Mouse (Mus musculus) forebrain, embryonic 13.5 days (tissue): ENCODE results near the gene Stard10. TPM values are rescaled to one million over a fixed set of nuclear protein-coding genes. Genes with fewer than 3 reads are reported as not detected.

Experiments used
- ATAC-seq: fragments of 200-750 bp; cut with Nextera tagmentation; 2 replicates; pipeline ENCODE4 v1.8.0; 2017
- H3K27ac ChIP-seq: fragments of 300-500 bp; sonication (generic); 2 replicates; pipeline ENCODE4 v1.5.1; 2015; ENCODE audit warnings: inconsistent platforms, mild to moderate bottlenecking, moderate library complexity
- H3K27me3 ChIP-seq: fragments of 300-500 bp; sonication (generic); 2 replicates; pipeline ENCODE4 v1.6.1; 2015; ENCODE audit warnings: mild to moderate bottlenecking, inconsistent platforms
- H3K36me3 ChIP-seq: fragments of 300-500 bp; sonication (generic); 2 replicates; pipeline ENCODE4 v1.6.1; 2015; ENCODE audit warnings: mild to moderate bottlenecking, inconsistent platforms; ENCODE audit not compliant: poor library complexity, severe bottlenecking
- H3K4me1 ChIP-seq: fragments of 300-500 bp; sonication (generic); 2 replicates; pipeline ENCODE4 v1.6.1; 2015; ENCODE audit warnings: inconsistent platforms
- H3K4me2 ChIP-seq: fragments of 300-500 bp; sonication (generic); 2 replicates; pipeline ENCODE4 v1.6.1; 2015; ENCODE audit warnings: inconsistent platforms, mild to moderate bottlenecking, moderate library complexity
- H3K4me3 ChIP-seq: fragments of 300-500 bp; sonication (generic); 2 replicates; pipeline ENCODE4 v1.5.1; 2015; ENCODE audit warnings: mild to moderate bottlenecking, inconsistent platforms
- H3K9ac ChIP-seq: fragments of 300-500 bp; sonication (generic); 2 replicates; pipeline ENCODE4 v1.6.1; 2015; ENCODE audit warnings: mild to moderate bottlenecking, inconsistent platforms
- H3K9me3 ChIP-seq: fragments of 300-500 bp; sonication (generic); replicated peaks from 2 replicates; pipeline ENCODE4 v1.6.1; 2016; ENCODE audit warnings: inconsistent platforms
- WGBS: fragments of 180-500 bp; shearing (Covaris S2); methylation state at CpG from one replicate; pipeline ENCODE4 v1.1.7; 2015; 5-methylcytosine and 5-hydroxymethylcytosine counted together
- polyA plus RNA-seq: library from polyadenylated mRNA; unstranded; fragments of >200 nt; fragmentation: Nextera tagmentation; extraction: Ambion mirVana; gene quantifications from 2 replicates; pipeline ENCODE4 v1.2.1, GENCODE M21; 2015

Stard10 gene
- polyA plus RNA-seq, 1 experiment from 2014 or later, result 4.4 TPM

DNA sequence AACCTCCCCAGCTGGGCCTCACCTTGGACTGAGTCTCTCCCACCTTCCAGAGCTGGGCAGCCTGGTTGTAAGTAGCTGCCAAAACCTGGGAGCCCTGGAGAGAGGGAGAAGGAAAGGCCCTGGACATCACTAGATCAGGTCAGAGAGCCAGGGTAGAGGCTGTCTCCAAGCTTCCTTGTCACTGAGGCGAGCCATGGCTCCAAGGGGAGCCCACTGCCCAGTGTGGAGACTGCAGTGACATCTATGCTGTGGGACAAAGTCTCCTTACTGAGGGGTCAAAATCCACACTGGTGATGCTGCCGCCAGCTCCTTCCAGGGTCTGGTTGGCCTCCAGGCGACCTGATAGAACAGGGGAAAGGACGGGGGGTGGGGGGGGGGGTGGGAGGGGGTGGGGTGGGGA lies 24.8 kb upstream of the Stard10 start:
- H3K4me2 ChIP-seq, result no peak overlapping the region
- H3K27me3 ChIP-seq, result no peaks in the 10 kb centered on the region; the same call in 1 of the 2 replicates
- ATAC-seq, result no peak
- H3K36me3 ChIP-seq, result peaks cover 17% of the 10 kb centered on the region; the same call in 1 of the 2 replicates
- WGBS, result 91% methylated on average over 4 of the region's 4 CpGs
- no peak overlapping the region for H3K9ac ChIP-seq
- H3K4me1 ChIP-seq, result peaks cover 10% of the 10 kb centered on the region
- no peaks in the 10 kb centered on the region for H3K9me3 ChIP-seq
- no peak overlapping the region for H3K4me3 ChIP-seq
- no peak overlapping the region for H3K27ac ChIP-seq

DNA sequence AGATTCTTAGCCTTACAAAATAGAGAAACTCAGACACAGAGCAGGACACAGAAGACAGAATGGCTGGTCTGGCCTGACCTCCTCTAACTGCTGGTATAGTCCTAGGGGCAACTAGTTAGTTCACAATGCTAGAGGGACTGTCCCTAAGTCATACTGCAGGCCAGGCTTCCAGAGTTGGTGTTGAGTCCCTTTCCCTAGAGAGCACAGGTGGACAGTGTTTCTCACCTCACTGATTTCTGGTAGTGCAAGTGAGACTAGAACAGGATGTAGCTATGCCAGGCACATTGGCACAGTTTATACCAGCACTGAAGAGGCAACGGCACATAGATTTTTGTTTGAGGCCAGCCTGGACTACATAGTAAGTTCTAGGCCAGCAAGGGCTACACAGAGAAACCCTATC lies 24.2 kb upstream of the Stard10 start:
- H3K4me1 ChIP-seq, result peaks cover 14% of the 10 kb centered on the region
- 93% methylated on average over 1 of the region's 1 CpGs for WGBS
- ATAC-seq, result no peak
- peaks cover 1% of the 10 kb centered on the region for H3K27me3 ChIP-seq
- H3K4me3 ChIP-seq, result no peak overlapping the region
- H3K4me2 ChIP-seq, result no peak overlapping the region
- no peaks in the 10 kb centered on the region for H3K9me3 ChIP-seq
- no peak overlapping the region for H3K9ac ChIP-seq
- peaks cover 17% of the 10 kb centered on the region; the same call in 1 of the 2 replicates for H3K36me3 ChIP-seq
- H3K27ac ChIP-seq, result no peak overlapping the region

DNA sequence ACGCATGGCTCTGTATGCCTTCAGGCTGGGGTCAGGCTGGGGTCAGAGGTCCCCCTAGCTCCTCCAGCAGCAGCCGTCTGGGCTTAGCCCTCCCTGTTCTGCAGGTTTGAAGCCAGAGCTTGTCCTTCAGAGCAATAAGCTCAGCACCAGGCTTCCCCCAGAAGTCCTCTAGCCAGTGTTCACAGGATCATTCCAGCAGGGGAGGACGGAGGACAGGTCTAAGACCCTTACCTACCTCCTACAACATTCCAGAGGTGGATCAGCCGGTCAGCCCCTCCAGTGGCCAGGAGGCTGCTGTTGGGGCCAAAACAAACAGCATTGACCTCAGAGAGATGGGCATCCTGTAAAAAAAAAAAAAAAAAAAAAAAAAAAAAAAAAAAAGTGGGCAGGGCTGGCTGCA lies 23.7 kb upstream of the Stard10 start:
- no peak overlapping the region for H3K9ac ChIP-seq
- no peak overlapping the region for H3K4me3 ChIP-seq
- peaks cover 6% of the 10 kb centered on the region for H3K27me3 ChIP-seq
- ATAC-seq, result no peak
- peaks cover 14% of the 10 kb centered on the region for H3K4me1 ChIP-seq
- H3K36me3 ChIP-seq, result peaks cover 17% of the 10 kb centered on the region; the same call in 1 of the 2 replicates
- WGBS, result 62% methylated on average over 4 of the region's 4 CpGs
- H3K27ac ChIP-seq, result no peak overlapping the region
- no peak overlapping the region for H3K4me2 ChIP-seq
- no peaks in the 10 kb centered on the region for H3K9me3 ChIP-seq

DNA sequence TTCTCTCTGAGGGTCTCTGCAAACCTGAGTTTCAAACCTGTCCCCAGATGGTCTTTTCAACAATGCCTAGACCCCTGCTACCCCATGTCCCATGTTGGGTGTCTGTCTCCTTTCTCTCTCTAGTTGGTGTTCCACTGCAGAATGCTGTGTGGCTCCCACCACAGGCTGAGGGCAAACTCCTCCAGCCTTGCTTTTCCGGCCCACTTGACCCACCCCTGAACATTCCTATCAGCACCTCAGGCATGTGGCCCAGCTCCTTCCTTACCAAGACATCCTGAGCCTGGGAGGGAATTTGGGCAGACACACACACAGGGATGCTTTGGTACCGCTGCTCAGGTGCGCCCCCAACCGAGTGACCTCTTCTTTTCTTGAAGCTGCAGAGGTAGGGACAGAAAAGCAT lies 23.3 kb upstream of the Stard10 start:
- Histone ChIP-seq H3K9ac (no peak overlapping the region), H3K27ac (no peak overlapping the region), H3K9me3 (no peaks in the 10 kb centered on the region), H3K4me2 (no peak overlapping the region), H3K4me3 (no peak overlapping the region), H3K36me3 (peaks cover 17% of the 10 kb centered on the region; the same call in 1 of the 2 replicates), H3K27me3 (peaks cover 6% of the 10 kb centered on the region), H3K4me1 (peaks cover 14% of the 10 kb centered on the region)
- ATAC-seq, result no peak
- WGBS, result 55% methylated on average over 4 of the region's 4 CpGs

DNA sequence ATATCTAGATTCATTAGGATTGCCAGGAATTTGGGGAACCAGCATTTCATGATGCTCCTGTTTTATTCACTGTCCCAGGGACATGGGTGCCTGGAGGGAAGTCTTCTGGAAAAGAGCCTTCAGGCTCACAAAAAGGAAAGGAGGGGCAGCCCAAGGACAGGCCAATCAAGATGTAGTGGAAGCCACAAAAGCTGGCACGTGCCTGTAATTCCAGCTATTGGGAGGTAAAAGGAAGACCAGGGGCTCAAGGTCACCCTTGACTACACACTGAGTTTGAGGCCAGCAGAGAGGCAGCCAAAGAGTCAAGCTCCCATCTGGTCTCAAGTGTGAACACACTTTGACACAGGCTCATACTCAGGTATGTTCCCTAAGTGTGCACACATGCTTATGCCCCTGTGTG lies 21.4 kb upstream of the Stard10 start:
- no peak overlapping the region for H3K4me3 ChIP-seq
- no peak overlapping the region for H3K4me2 ChIP-seq
- H3K36me3 ChIP-seq, result peaks cover 9% of the 10 kb centered on the region; the same call in 1 of the 2 replicates
- ATAC-seq, result no peak
- H3K27ac ChIP-seq, result no peak overlapping the region
- 61% methylated on average over 1 of the region's 1 CpGs for WGBS
- H3K9me3 ChIP-seq, result no peaks in the 10 kb centered on the region
- H3K4me1 ChIP-seq, result peaks cover 14% of the 10 kb centered on the region
- H3K27me3 ChIP-seq, result peaks cover 18% of the 10 kb centered on the region
- no peak overlapping the region for H3K9ac ChIP-seq

DNA sequence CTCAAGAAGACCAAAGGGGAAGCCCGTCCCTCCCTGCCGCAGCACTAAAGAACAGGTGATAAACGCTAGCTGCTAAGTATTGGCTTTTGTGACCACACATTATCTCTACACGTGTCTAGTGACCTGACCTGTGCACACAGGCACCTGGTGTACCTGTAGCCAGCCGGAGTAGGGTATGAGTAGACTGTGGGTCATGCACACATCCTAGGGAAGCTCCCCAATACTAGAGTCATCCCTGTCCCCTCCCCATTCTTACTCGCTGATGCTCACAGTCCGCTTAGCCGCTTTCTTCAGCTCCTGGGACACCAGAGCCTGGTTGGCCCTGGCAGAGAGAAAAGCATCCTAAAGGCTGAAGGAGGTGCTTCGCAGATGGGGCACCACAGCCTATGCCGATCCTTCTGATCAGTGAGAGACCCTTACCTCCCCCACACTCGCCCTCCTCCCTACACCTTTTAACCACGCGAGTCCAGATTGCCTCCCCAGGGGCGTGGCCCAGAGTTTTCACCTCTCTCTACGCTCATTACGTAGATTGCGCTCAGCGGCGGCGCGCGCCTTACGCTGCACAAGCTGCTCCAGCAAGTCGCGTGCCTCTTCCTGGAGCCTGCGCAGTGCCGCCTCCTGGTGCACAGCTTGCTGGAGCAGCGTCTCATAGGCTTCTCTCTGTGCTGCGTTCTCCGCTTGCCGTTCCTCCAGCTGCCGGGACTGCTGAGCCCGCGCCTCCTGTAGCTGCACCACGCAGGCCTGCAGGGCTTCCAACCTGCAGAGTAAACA lies 20.4 kb upstream of the Stard10 start:
- Histone ChIP-seq H3K27ac (peak overlapping the region; percentile 49), H3K4me2 (peak overlapping the region; percentile 72), H3K4me3 (peak overlapping the region; percentile 40), H3K36me3 (0 out of 2 replicates have a peak, but pooled peaks cover under 1% of the 10 kb centered on the region), H3K9ac (peak overlapping the region; percentile 68), H3K9me3 (no peaks in the 10 kb centered on the region), H3K4me1 (peaks cover 23% of the 10 kb centered on the region), H3K27me3 (peaks cover 24% of the 10 kb centered on the region)
- WGBS, result 8% methylated on average over 35 of the region's 35 CpGs
- ATAC-seq, result peak; percentile 93

DNA sequence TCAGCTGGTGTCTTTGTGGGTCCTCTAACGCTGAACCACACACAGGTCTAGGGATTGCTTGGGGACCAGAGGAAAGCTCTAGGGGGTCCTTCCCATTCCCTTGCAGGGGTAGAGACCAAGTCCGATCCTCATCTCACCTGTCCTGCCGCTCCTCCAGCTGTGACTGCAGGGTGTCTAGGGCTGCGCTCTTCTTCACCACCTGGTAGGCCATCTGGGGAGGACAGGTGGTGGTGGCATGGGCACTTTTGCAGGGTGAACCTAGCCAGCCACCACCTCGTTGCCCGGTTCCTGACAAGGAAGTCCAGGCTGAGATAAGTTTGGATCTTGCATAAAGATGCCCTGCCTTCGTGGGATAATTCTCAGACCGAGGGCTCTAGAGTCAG lies 19.9 kb upstream of the Stard10 start:
- Histone ChIP-seq H3K36me3 (no peaks in the 10 kb centered on the region), H3K27me3 (peaks cover 24% of the 10 kb centered on the region), H3K4me1 (peaks cover 24% of the 10 kb centered on the region), H3K9ac (peak overlapping the region; percentile 68), H3K27ac (peak overlapping the region; percentile 49), H3K4me2 (peak overlapping the region; percentile 72), H3K9me3 (no peaks in the 10 kb centered on the region), H3K4me3 (peak overlapping the region; percentile 40)
- WGBS, result 17% methylated on average over 8 of the region's 8 CpGs
- ATAC-seq, result no peak

DNA sequence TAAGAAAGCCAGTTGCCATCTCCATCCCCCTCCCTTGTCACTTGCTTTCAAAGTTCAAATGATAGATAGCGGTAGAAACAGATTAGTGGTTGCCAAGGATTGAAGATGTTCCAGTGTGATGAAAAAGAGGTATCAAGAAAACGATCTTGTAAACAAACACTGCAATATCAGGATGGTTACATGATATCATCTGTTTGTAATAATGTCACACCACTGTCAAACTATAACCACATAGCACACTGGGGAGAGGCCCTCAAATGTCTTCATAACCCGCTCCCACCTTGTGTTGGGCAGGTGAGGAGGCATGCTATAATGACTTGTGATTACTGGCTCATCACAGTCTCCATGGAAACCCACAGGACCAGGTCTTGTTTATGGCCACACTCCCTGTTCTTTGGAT lies 18.5 kb upstream of the Stard10 start:
- no peak overlapping the region for H3K4me3 ChIP-seq
- no peak for ATAC-seq
- no peaks in the 10 kb centered on the region for H3K36me3 ChIP-seq
- H3K27ac ChIP-seq, result no peak overlapping the region
- WGBS, result 88% methylated on average over 3 of the region's 3 CpGs
- H3K9ac ChIP-seq, result no peak overlapping the region
- H3K4me2 ChIP-seq, result no peak overlapping the region
- peaks cover 31% of the 10 kb centered on the region for H3K4me1 ChIP-seq
- no peaks in the 10 kb centered on the region for H3K9me3 ChIP-seq
- H3K27me3 ChIP-seq, result peaks cover 24% of the 10 kb centered on the region

DNA sequence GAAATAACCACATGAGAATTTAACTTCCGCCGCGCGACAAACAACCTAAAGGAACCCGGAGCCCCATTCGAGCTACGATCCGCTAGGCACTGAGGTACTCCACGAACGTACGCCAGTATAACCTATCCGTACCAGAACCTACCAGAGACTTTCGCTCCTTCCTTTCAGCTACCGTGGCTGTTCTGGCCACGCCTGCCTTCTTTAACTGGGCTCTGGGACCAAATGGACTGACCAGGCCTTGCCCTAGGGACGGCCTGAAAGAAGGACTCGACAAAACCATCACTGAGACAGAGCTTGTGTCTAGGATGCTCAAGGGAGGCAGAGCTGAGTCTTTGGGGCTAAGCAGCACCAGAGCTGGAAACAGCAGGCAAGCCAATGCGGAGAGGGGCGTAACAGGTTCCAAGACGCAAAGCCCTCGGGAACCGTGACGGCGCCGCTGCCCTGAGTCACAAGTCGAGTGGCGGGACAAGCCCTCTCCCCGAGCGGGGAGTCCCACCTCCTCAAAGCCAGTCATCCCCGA lies 15.5 kb upstream of the Stard10 start:
- H3K4me3 ChIP-seq, result peak overlapping the region; percentile 70
- H3K4me1 ChIP-seq, result peaks cover 28% of the 10 kb centered on the region
- ATAC-seq, result peak; percentile 10; the same call in 1 of the 2 replicates
- peak overlapping the region; percentile 77 for H3K9ac ChIP-seq
- H3K27me3 ChIP-seq, result peaks cover 30% of the 10 kb centered on the region
- H3K9me3 ChIP-seq, result no peaks in the 10 kb centered on the region
- peak overlapping the region; percentile 41 for H3K27ac ChIP-seq
- no peaks in the 10 kb centered on the region for H3K36me3 ChIP-seq
- under 1% methylated on average over 30 of the region's 30 CpGs for WGBS
- H3K4me2 ChIP-seq, result peak overlapping the region; percentile 92

DNA sequence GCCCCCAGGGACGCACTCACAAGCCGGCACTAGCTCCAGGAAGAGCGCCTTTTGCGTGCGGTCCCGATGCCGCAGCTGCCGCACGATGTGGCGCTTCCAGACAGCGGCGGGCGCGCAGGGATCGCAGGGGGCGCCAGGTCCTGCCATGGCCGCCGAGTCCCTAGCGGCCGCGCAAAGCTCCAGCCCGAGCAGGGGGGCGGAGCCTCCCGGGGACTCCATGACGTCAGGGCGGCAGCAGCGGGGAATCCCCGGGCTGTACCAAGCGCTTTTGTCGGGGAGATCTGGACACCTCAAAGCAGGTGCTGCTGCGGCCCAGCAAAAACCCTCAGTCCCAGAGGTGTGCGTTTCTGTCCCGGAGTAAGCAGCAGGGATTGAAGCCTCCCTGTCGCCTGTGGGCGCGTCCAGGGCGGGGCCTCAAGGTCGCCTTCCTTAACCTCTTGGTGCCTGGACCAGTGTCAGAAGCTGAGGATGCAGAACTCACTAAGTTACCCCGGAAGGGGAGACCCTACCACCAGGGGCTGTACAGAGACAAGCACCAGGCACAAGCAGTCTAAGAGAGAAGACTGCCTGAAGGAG lies 14.9 kb upstream of the Stard10 start, which contains the start of gene Atg16l2:
TSS of gene Atg16l2 (minus strand) at position 371 of the 576 bp plus-strand sequence.
- Histone ChIP-seq H3K9me3 (no peaks in the 10 kb centered on the region), H3K27me3 (peaks cover 30% of the 10 kb centered on the region), H3K4me2 (peak within 1 kb of the TSS; percentile 92), H3K9ac (peak within 1 kb of the TSS; percentile 77), H3K36me3 (no peaks in the 10 kb centered on the region), H3K4me3 (peak within 1 kb of the TSS; percentile 70), H3K27ac (peak within 1 kb of the TSS; percentile 41), H3K4me1 (peaks cover 22% of the 10 kb centered on the region)
- peak; percentile 96 for ATAC-seq
- WGBS, result 0% methylated on average over 38 of the region's 39 CpGs

DNA sequence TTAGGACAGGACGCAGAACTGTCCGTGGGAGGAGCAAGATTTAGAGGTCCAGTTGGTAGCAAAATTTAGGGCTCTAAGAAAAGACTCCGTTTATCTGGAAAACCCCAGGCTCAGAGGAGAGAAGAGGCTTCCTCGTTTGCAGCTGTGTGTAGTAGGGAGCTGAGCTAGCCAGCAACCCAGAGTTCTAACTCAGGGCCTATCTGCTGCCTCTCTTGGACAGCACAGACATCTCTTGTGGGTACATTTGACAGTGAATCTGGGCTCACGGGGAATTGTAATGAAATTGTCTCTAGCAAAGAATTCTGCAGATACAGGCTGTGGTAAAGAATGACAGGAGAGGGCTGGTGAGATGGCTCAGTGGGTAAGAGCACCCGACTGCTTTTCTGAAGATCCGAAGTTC lies 14.2 kb upstream of the Stard10 start:
- no peak for ATAC-seq
- Histone ChIP-seq H3K4me1 (peaks cover 18% of the 10 kb centered on the region), H3K4me3 (peak overlapping the region; percentile 70), H3K36me3 (no peaks in the 10 kb centered on the region), H3K27ac (0 out of 2 replicates have a peak overlapping the region, but pooled peaks have one; percentile 41), H3K4me2 (peak overlapping the region; percentile 92), H3K9me3 (no peaks in the 10 kb centered on the region), H3K9ac (peak overlapping the region; percentile 77), H3K27me3 (peaks cover 28% of the 10 kb centered on the region)
- 22% methylated on average over 7 of the region's 7 CpGs for WGBS

DNA sequence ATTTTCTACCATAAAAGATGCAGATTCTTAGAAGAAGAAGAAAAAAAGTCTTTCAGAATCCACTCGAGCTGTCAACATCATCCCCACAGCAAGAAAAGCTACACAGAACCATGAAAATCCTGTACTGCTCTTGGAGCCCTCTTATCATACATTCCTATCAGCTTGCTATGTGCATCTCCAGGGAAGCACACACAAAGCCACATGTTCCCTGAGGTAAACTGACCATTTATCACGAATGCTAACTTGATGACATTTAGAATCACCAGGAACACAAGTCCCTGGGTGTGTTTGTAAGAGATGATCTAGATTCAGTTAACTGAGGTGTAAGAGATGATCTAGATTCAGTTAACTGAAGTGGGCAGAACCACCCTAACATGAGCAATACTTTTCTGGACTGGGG lies 10.0 kb upstream of the Stard10 start:
- 64% methylated on average over 2 of the region's 2 CpGs for WGBS
- H3K4me2 ChIP-seq, result no peak overlapping the region
- no peak for ATAC-seq

More for the DNA sequence above, 10.0 kb upstream of the Stard10 start:
- Histone ChIP-seq H3K27ac (no peak overlapping the region), H3K4me3 (no peak overlapping the region), H3K4me1 (peaks cover 8% of the 10 kb centered on the region), H3K9me3 (no peaks in the 10 kb centered on the region), H3K36me3 (no peaks in the 10 kb centered on the region), H3K9ac (no peak overlapping the region), H3K27me3 (0 out of 2 replicates have a peak, but pooled peaks cover 6% of the 10 kb centered on the region)
